Mouse (Mus musculus): ENCODE measurements at regions not wholly inside any gene's neighbourhood (a gene's known extent, or its start where the extent isn't known, plus 50 kb on each side); places are given as distances from the start of the nearest gene placed in this dataset.

GRCm38 (mm10) chr13:93992961-93993360 lies 64.6 kb upstream of the Lhfpl2 start:
- DNase-seq = no peak

GRCm38 (mm10) chr13:93995423-93995822 lies 62.2 kb upstream of the Lhfpl2 start:
- DNase-seq = no peak

- no peak for DNase-seq
Measured at GRCm38 (mm10) chr13:93996535-93997382, 60.8 kb upstream of the Lhfpl2 start.

- DNase-seq = peak; percentile 86
Measured at GRCm38 (mm10) chr13:93997981-93998380, 59.6 kb upstream of the Lhfpl2 start.

- DNase-seq = peak; percentile 53
Measured at GRCm38 (mm10) chr13:93998406-93998805, 59.2 kb upstream of the Lhfpl2 start.

GRCm38 (mm10) chr13:94003816-94004215 lies 53.8 kb upstream of the Lhfpl2 start:
- DNase-seq = no peak

GRCm38 (mm10) chr13:94004417-94004816 lies 53.2 kb upstream of the Lhfpl2 start:
- no peak for DNase-seq

GRCm38 (mm10) chr13:94005880-94006279 lies 51.7 kb upstream of the Lhfpl2 start:
- no peak for DNase-seq
